Mouse (Mus musculus): ENCODE results near the gene Ccdc126.
"Not testable (repeated sequence)": the region's sequence is repeated elsewhere in the genome, so short reads cannot be mapped to it uniquely, and the experiment has no call there.

Gene Ccdc126

GRCm38 (mm10) chr6:49318966-49319594 is at the start of gene Ccdc126:
Gene Ccdc126 (plus strand): TSS chr6:49319274.
- DNase-seq (ENCODE audit: low spot score) = peak; percentile 97

GRCm38 (mm10) chr6:49269923-49270322 is 49.2 kb upstream of the Ccdc126 start:
- DNase-seq (ENCODE audit: low spot score) = no peak

DNA sequence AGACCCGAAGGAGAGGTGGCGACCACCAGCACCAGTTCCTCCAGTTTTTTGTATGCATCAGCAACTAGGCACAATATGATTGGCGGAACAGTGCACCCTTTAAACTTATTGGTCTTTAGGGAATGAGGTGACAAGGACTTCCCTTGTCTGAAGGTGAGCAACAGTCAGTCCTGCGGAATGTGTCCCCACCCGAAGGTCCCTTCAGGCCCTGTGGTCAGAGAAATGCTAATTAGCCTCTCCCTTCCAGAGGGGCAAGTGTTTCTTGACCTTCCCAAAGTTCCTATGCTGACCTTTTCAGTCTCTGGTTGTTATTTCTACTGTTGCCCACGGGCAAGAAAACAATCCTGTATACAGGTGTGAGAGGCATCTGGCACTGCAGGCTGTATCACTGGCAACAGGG is 47.3 kb upstream of the Ccdc126 start:
- no peak for DNase-seq (ENCODE audit: low spot score)

- DNase-seq (ENCODE audit: low spot score) = no peak
These were observed 46.2 kb upstream of the Ccdc126 start for GRCm38 (mm10) chr6:49272863-49273262.

DNA sequence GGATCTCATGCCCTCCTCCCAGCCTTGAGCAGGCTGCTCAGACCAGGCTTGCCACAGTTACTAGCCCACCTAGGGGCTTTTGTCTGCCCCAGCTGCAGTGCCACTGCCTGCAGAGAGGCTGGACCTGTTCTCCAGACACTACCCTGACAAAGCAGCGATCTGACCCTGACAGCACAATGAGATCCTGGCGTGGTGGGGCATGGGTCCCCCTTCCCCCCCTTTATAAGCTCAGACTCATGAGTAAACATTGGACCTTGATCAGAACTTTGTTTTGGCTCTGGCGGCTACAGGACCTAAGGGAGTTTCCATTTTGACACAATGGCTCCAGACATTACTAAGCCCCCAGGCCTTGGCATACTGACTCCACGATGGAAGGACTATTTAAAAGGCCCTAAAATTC is 45.1 kb upstream of the Ccdc126 start:
- DNase-seq (ENCODE audit: low spot score) = no peak

GRCm38 (mm10) chr6:49274416-49275091 is 44.5 kb upstream of the Ccdc126 start:
- no peak for DNase-seq (ENCODE audit: low spot score)

DNA sequence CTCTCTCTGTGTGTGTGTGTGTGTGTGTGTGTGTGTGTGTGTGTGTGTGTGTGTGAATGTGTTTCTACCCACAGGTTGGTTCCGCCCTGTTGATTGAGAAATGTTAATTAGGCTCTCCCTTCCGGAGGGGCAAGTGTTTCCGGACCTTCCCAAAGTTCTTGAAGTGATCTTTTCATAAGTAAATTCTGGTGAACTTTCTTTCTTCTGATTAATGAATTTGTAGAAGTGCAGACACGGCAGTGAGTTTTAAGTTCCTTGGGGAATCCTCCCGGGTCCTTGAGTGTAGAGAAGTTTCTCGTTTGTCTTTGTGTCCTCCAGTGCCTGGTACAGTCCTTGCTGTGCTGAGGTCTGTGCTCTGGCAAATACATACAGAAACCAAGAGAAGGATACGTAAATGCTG is 43.8 kb upstream of the Ccdc126 start:
- DNase-seq (ENCODE audit: low spot score) = no peak

DNA sequence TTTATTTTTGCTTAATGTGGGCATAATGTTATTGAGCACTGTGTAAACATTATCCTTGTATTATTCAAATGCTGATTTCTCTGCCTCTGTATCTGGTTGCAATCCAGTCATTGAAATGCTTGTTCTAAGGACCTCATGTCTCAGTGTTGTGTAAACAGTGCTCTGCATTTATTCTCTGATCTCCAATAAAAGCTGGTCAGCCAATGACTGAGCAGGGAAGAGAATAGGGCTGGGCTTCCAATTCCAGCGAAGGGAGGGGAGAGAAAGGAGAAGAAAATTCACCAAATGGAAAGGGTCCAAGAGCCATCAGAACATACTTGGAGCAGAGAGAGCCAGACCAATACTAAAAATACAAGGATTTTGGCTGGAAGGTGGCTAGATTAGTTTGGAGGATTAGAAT is 38.1 kb upstream of the Ccdc126 start:
- no peak for DNase-seq (ENCODE audit: low spot score)

GRCm38 (mm10) chr6:49282122-49282521 is 37.0 kb upstream of the Ccdc126 start:
- no peak for DNase-seq (ENCODE audit: low spot score)

DNA sequence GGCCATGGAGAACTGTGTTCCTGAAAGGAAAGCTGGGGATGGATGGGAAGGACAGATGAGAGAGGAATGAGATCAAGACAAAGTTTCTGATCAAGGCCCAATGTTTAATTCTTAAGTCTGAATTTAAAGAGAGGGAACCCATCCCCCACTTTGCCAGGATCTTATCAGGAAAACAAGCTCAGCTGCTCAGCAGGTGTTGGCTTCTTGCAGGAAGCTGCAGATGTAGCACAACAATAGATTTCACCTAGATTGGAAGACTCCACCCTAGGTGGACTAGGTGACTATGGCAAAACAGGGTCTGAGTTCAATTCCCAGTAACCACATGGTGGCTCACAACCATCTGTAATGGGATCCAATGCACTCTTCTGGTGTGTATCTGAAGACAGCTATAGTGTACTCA is 20.8 kb upstream of the Ccdc126 start:
- no peak for DNase-seq (ENCODE audit: low spot score)

DNA sequence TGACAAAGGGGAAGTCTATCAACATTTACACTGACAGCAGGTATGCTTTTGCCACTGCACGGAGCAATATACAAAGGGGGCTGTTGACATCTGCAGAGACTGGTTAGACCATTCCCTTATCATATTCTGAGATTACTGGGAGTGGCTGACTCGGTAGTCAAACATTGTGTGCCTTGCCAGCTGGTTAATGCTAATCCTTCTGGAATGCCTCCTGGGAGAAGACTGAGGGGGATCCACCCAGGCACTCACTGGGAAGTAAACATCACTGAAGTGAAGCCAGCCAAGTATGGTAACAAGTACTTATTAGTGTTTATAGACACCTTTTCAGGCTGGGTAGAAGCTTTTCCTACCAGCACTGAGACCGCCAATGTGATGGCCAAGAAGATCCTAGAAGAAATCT is 4.3 kb upstream of the Ccdc126 start:
- not testable (repeated sequence) for DNase-seq (ENCODE audit: low spot score)

DNA sequence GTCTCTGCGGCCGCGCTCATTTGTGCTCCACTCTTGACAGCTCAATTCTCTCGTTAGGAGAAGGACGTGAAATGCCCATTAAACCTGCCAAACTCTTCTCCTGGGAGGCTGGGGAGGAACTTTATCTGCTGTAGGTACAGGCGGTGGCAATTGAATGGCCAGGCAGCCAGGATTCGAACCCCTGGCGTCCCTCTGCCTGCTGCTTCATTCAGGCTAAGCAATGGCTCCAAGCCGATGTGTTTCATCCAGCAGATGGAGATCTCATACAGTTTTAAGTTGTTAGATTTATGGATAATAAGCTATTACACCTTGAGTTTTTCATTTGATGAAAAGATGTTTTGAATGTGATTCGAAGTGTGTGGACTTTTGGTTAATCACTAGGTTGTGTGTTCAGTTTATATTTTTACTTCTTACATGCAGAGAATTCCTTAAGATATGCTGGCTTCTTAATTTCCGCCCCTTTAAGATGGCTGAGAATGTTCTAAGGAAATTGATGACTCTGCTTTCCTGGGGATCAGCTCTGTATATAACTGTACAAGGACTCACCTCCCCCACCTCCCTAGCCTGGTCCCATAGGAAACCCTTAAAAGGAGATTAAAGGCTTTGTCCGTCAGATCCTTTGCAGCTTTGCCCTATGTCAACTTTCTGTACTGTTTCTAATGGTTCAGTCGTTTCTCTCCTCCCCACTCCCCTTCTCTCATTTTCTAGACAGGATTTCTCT is 681 bp downstream of the Ccdc126 start:
- DNase-seq (ENCODE audit: low spot score) = peak; percentile 45

- DNase-seq (ENCODE audit: low spot score) = peak; percentile 46
These were observed 2.3 kb downstream of the Ccdc126 start for GRCm38 (mm10) chr6:49321341-49321740.

DNA sequence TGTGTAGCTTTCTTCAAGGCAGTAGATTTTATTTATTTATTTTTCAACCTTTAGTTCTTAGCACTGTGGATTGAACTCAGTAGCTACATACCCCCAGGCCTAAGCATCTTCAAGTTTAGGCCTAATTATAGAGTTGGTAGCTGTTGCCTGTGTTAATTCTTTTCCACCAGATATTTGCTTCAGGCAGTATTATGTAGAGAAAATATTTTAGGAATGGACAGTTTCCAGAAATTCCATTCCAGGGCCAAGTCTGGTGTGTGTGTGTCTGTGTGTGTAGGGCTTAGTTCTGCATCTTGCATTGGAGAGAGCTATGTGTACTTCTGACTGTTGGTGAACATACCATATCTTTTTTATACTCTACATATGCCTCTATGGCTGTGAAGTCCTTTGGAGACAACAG is 3.0 kb downstream of the Ccdc126 start:
- DNase-seq (ENCODE audit: low spot score) = no peak

- DNase-seq (ENCODE audit: low spot score) = no peak
These were observed 3.9 kb downstream of the Ccdc126 start for GRCm38 (mm10) chr6:49322986-49323385.

- no peak for DNase-seq (ENCODE audit: low spot score)
These were observed 5.5 kb downstream of the Ccdc126 start for GRCm38 (mm10) chr6:49324528-49324927.

DNA sequence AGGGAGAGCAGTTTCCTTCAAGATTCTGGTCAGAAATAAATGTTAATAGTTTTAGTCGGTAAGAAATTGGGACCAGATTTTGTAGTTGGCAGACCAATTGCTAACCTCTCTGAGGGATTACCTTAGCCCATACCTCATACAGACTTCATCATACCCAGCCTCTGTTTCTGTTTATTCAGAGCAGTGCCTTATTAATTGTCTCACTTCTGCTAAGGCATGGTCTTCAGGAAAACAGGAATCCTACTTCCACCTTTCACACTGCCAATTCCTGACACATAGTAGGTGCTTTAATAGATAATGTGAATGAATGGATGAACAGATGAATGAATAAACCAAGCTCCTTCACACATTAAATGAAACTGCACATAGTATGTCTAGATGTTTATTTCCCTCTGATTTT is 6.2 kb downstream of the Ccdc126 start:
- DNase-seq (ENCODE audit: low spot score) = no peak

- DNase-seq (ENCODE audit: low spot score) = no peak
These were observed 7.8 kb downstream of the Ccdc126 start for GRCm38 (mm10) chr6:49326846-49327245.

- no peak for DNase-seq (ENCODE audit: low spot score)
These were observed 12.4 kb downstream of the Ccdc126 start for GRCm38 (mm10) chr6:49331369-49332059.

DNA sequence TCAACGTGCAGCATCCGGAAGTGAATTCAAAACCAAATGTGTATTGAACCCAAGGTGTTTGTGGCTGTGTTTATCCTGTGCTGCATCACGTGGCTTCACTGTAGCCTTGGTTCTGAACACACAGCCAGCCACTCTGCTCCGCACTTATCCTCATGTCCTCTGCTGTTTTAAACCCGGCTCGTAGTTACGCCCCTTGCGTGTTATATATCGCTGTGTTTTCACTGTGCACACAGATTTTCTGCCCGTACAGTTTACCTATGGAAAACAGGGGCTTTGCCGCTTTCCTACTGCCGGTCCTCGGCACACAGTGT is 12.9 kb downstream of the Ccdc126 start:
- DNase-seq (ENCODE audit: low spot score) = no peak

GRCm38 (mm10) chr6:49338566-49338965 is 19.5 kb downstream of the Ccdc126 start:
- peak; percentile 3 for DNase-seq (ENCODE audit: low spot score)

DNA sequence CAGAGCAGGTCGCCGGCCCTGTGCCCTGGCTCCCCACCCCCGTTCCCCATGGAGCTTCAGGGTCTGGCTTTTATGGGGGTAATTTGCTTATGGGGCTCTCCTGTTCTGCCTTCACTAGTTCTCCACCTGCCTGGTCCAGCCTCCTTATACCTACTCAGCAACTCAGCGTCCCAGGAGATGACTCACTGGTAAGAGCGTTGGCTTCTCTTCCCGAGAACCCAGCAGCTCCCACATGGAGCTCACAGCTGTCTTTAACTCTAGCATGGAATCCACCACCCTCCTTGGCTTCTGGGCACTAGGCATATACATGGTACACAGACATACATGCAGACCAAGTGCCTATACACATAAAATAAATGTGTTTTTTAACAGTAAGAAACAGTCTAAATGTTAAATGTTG is 20.1 kb downstream of the Ccdc126 start:
- no peak for DNase-seq (ENCODE audit: low spot score)

Data from T-cell, adult 2 months (primary cell).